Mouse (Mus musculus): Measurements from ENCODE around the gene Atp6v0a1.
A peak's percentile ranks its signal among the peaks of the same experiment; 100 is the strongest.

The Atp6v0a1 gene

DNA sequence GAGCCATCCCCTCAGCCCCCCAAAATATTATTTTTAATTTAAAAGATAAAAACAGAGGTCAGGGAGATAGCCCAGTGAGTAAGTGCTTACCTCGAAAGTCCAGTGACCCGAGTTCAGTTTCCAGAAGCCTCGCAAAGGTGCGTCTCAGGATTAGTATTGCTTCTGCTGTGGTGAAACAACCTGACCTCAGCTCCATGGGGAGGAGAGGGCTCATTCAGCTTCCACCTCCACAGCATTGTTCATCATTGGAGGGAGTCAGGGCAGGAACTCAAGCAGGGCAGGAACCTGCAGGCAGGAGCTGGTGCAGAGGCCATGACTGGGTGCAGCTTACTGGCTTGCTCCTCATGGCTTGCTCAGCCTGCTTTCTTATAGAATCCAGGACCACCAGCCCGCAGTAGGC lies 51.8 kb downstream of the Atp6v0a1 start:
- ATAC-seq (ENCODE audit: low TSS enrichment), result no peak

DNA sequence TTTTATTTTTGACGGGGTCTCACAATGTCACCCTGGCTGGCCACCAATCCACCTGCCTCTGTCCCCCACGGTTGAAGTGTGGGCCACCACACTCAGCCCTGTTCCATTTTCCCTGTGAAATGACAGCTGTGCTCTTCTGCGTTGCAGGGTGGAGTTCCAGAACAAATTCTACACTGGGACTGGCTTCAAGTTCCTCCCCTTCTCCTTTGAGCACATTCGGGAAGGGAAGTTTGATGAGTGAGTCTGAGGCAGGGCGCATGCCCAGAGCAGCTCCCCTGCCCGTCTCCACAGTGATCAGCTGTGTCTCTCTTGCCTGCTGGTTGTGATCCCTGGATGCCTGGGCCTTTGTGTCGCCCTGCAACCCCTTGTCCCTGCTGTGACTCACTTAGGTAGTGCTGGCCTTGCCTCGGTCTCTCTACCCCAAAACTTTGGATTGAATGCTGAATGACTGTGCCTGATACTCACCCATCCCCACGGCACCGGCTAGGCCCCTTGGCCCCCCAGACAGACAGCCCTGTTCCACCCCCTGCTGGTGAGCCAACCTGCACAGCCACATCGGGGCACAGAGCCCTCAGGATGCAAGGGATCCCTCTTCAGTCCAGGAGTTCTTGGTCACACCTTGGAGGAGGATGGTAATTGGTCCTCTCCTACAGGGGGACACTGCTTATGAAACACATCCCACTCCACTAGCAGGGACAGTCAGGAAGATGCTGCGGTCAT lies 53.1 kb downstream of the Atp6v0a1 start:
- peak; percentile 27; the same call in 1 of the 2 replicates for ATAC-seq (ENCODE audit: low TSS enrichment)

GRCm38 (mm10) chr11:101062971-101063675 lies 53.9 kb downstream of the Atp6v0a1 start:
- ATAC-seq (ENCODE audit: low TSS enrichment), result no peak

DNA sequence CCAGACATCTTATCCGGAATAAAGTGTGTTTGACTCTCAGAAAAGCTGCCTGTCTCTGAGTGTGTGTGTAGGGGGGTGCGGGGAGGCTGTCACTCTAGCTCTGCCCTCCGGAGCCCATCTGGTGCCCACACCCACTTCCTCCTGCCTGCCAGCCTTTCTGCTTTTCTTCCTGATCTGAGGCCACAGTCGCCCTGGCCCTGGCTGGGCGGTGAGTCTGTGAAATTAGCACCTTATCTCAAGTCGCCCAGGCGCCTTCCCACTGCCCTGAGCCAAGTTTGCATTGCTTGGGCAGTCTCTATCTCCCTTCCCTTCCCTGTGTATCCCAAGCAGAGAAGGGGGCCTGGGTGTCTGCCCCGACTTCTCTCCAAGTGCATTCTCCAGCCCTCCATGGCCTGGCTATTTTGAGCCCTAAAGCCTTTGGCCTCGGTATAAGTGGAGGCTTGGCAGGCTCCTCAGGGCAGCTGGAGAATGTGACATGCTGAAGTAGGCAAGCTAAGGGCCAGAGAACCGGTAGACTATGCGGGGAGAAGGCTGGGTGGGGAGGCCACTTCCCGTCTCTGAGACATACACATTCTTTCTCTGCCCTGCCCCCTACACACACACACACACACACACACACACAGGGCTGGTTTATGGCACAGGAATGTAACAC lies 54.5 kb downstream of the Atp6v0a1 start:
- ATAC-seq (ENCODE audit: low TSS enrichment), result 0 out of 2 replicates have a peak, but pooled peaks have one; percentile 7

DNA sequence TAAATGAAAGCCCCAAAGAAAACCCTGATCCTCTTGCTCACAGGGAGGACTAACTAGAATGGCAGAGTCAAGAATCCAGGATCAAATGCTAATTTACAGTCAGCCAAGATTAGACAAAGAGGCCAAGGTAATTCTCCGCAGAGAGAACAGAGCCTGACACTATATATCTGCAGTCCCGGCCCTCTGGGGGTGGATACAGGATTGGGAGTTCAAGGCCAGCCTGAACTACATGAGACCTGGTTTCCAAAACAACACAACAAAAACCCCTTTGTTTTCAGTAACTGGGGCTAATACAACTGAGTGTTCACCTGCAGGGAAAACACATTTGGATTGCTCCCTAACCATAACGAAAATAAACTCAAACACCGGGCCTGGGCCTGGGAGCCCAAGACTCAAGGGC lies 55.2 kb downstream of the Atp6v0a1 start:
- ATAC-seq (ENCODE audit: low TSS enrichment), result no peak

GRCm38 (mm10) chr11:101065002-101065401 lies 55.8 kb downstream of the Atp6v0a1 start:
- ATAC-seq (ENCODE audit: low TSS enrichment), result no peak

DNA sequence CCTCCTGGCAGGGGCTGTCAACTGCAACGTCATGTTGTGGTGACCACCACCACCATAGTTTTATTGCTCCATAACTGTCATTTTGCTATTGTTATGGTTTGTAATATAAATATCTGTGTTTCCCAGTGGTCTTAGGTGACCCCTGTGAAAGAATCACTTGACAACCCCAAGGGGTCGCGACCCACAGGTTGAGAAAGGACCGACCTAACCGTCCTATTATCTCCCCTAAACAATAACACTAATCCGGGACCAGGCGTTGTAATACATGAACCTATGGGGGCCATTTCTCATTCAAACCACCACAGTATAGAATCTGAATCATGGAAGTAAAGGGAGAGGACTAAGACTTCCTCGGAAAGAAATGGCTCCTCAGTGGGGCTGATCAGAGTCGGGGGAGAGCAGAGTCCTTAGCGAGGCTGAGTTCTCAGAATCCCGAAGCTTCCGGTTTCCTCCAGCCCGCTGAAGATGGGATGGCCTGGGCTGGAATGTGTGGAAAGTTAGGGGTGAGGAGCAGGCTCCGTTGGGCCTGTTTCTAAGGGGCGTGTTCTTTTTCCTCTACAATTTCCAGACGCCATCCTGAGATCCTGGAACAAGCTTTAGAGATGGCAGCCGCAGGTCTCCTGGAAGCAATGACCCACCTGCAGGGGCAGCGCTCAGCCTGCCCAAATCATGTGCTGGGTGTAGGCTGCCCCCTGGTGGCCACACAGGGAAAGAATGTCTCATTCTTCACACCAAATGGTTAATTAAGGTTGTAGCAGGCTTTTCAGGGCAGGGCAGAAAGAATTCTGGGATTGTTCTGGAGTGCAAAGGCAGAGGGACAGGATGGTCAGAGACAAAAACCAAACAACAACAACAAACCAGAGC lies 57.5 kb downstream of the Atp6v0a1 start:
- ATAC-seq (ENCODE audit: low TSS enrichment), result no peak

GRCm38 (mm10) chr11:101069391-101070188 lies 60.3 kb downstream of the Atp6v0a1 start, which contains the start of gene Naglu:
Gene Naglu, plus strand, starts transcription at chr11:101070012.
- ATAC-seq (ENCODE audit: low TSS enrichment), result peak; percentile 83

DNA sequence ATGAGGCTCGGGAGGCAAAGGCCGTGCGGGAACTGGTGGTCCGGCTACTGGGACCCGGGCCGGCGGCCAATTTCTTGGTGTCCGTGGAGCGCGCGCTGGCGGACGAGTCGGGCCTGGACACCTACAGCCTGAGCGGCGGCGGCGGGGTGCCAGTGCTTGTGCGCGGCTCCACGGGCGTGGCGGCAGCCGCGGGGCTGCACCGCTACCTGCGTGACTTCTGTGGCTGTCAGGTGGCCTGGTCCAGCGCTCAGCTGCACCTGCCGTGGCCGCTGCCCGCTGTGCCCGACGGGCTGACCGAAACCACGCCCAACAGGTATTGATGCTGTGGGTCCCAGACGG lies 60.9 kb downstream of the Atp6v0a1 start:
- peak; percentile 24 for ATAC-seq (ENCODE audit: low TSS enrichment)

DNA sequence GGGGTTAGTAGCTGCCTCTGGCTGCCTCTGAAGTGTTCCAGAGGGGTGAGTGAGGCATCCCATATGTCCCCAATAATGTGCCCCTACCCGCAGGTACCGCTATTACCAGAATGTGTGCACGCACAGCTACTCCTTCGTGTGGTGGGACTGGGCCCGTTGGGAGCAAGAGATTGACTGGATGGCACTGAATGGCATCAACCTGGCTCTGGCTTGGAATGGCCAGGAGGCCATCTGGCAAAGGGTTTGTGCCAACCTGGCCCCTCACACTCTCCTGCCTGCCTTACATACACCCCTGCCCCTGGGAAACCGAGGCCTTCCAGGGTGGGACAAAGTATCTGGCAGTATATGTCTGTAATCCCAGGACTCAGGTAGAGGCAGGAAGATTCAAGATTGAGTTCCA lies 61.7 kb downstream of the Atp6v0a1 start:
- ATAC-seq (ENCODE audit: low TSS enrichment), result no peak

- ATAC-seq (ENCODE audit: low TSS enrichment), result no peak
Observed at GRCm38 (mm10) chr11:101071810-101072428, 62.7 kb downstream of the Atp6v0a1 start.

DNA sequence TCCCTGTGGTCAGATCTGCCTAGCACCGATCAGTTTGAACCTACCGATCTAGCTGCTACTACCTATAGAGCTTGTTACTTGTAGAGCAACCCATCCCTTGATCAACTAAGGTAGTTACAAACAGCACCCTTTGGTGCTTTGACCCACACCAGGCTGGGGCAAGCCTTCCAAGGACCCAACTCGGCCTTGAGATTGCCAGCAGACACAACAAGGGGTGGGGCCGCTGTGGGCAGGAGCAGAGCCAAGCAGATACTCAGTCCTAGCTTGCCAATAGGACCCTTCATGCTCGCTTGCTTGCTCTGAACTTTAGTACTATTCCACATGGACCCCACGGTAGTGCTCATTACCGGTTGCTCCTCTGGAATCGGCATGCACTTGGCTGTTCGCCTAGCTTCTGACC lies 68.9 kb downstream of the Atp6v0a1 start, which contains the start of gene Hsd17b1:
Hsd17b1 (plus strand) TSS at position 291 of the 400 bp plus-strand sequence.
- ATAC-seq (ENCODE audit: low TSS enrichment), result no peak

DNA sequence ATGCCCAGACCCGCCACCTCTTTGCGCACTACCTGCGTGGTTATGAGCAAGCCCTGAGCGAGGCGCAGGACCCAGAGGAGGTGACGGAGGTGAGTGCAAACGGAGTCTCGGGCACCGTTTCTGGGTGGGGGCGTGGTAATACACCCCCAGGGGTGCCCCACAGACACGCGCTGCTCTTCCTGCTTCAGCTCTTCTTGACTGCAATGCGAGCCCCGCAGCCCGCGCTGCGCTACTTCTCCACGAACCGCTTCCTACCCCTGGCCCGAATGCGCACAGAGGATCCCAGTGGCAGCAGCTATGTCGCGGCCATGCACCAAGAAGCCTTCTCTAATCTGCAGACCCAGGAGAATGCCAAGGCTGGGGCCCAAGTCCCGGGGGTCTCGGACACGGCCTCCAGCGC lies 70.5 kb downstream of the Atp6v0a1 start:
- ATAC-seq (ENCODE audit: low TSS enrichment), result no peak

DNA sequence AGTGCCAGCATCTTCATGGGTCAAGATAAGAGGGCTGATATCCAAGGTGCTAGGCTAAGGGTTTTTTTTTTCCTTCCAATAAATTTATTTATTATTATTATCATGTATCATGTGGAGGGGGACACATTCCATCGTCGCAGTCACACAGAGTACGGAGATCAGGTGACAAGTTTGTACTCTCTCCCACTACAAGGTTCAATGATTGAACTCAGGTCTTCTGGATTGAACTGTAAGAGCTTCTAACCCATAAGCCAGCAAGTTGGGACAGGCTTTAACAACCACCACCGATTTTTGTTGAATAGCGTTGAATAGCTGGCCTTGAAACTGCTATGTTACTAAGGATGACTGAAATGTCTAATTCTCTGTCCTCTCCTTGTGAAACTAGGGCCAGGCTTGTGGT lies 71.2 kb downstream of the Atp6v0a1 start:
- ATAC-seq (ENCODE audit: low TSS enrichment), result no peak

DNA sequence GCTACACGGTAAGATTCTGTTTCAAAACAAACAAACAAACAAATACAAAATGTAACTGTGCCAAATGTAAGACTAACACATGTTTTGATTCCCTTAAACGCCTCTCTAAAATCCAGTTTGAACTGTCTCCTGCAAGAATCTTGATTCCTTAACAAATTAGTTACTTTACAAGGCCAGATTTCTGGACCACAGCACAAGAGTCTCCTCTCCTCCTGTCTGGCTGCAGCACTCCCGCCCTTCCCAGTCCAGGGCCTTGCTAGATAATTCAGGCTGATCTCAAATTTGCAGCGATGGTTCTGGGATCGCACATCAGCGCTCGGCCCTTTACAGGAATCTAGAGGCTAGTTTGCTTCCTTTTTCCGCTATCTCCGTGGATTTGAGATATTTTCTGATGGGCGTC lies 72.4 kb downstream of the Atp6v0a1 start:
- ATAC-seq (ENCODE audit: low TSS enrichment), result no peak

DNA sequence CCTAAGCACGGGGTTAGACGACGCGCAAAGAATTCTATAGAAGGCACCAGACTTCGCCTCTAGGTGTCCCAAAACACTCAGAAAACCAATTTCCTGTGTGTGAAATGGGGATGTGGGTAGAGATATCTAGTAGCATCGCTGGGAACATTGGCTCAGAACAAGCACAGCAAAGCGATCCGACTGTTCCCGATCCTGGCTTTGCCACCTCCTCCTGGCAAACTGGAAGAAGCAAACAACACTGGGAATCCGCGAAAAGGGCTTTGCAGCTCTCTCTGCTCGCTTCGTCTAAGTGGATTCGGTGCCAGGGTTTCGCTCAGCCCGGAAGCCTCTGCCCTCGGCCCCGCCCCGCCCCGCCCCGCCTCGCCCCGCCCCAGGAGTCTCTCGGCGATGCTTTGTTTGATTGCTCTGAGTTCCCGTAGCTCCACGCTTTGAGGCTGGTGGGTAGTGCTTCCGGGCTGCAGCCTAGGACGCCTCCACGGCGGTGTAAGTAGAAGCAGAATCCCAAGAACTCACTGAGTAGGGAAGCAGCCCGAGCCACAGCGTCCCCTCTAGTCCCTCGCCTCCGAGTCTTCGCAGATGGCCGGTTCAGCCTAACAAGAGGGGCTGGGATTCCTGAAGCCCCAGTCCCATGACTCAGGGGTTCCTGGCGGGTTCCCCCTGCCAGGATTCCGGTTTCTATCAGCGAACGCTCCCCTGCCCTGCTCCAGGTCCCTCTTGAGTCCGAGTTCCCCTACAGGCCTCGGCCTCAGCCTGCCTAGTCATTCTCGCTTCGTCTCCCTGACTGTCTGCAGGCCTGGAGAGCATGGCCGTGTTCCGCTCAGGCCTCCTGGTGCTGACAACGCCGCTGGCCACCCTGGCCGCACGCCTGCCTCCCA lies 73.2 kb downstream of the Atp6v0a1 start, which contains the start of gene Coasy:
Coasy (plus strand) TSS at position 358 of the 875 bp plus-strand sequence.
- ATAC-seq (ENCODE audit: low TSS enrichment), result peak; percentile 66

DNA sequence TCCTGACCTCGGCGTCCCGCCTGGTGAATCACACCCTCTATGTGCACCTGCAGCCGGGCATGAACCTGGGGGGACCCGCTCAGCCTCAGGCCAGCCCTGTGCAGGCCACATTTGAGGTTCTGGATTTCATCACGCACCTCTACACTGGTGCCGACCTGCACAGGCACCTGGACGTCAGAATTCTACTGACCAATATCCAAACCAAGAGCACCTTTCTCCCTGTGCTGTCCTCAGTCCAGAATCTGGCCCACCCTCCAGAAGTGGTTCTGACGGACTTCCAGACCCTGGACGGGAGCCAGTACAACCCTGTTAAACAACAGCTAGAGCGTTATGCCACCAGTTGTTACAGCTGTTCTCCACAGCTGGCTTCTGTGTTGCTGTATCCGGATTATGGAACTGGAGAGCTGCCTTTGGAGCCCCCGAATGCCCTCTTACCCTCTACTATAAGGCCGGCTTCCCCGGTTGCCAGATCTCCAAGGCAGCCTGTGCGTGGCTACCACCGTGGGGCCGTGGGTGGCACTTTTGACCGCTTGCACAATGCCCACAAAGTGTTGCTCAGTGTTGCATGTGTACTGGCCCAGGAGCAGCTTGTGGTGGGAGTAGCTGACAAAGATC lies 73.9 kb downstream of the Atp6v0a1 start:
- ATAC-seq (ENCODE audit: low TSS enrichment), result no peak

DNA sequence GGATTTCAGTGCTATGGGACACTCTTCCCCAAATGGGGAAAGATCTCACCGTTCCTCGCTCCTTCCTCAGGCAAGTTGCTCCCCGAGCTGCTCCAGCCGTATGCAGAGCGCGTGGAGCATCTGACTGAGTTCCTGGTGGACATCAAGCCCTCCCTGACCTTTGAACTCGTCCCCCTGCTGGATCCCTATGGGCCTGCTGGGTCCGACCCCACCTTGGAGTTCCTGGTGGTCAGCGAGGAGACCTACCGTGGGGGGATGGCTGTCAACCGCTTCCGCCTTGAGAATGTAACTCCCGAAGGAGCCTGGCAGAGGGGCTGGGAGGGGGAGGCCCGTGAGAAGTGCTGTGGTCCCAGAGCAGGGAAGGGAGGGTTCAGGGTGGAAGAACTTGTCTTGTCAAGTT lies 75.0 kb downstream of the Atp6v0a1 start:
- ATAC-seq (ENCODE audit: low TSS enrichment), result no peak

DNA sequence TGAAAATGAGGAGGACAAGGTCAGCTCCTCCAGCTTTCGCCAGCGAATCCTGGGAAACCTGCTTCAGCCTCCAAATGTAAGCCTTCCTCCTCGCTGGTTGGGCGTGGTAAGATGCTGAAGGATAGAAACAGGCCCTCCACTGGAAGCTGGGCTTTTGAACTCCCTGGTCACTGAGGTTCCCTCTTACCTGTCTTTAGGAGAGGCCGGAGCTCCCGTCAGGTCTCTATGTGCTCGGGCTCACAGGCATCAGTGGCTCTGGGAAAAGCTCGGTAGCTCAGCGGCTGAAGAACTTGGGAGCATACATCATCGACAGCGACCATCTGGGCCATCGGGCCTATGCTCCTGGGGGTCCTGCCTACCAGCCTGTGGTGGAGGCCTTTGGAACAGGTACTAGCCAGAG lies 75.6 kb downstream of the Atp6v0a1 start:
- no peak for ATAC-seq (ENCODE audit: low TSS enrichment)

Measured in frontal cortex, adult (tissue).